Mouse (Mus musculus) kidney, adult 11 months (tissue): ENCODE results near the gene Rraga.
A peak's percentile ranks its signal among the peaks of the same experiment; 100 is the strongest.

Experiments used
- DNase-seq: peaks from one replicate; pipeline ENCODE4 v3.0.0; 2022

The Rraga gene

GRCm38 (mm10) chr4:86575283-86575983 lies at the start of gene Rraga:
Rraga (plus strand) TSS chr4:86575668.
- DNase-seq, result peak; percentile 93

- no peak for DNase-seq
Measured at GRCm38 (mm10) chr4:86527162-86528136, 48.0 kb upstream of the Rraga start.

- no peak for DNase-seq
Measured at GRCm38 (mm10) chr4:86529161-86529560, 46.3 kb upstream of the Rraga start.

- DNase-seq, result no peak
Measured at GRCm38 (mm10) chr4:86533406-86534090, 41.9 kb upstream of the Rraga start.

GRCm38 (mm10) chr4:86534091-86534481 lies 41.4 kb upstream of the Rraga start:
- DNase-seq, result no peak

- peak; percentile 12 for DNase-seq
Measured at GRCm38 (mm10) chr4:86537972-86538371, 37.5 kb upstream of the Rraga start.

- no peak for DNase-seq
Measured at GRCm38 (mm10) chr4:86538936-86539335, 36.5 kb upstream of the Rraga start.

GRCm38 (mm10) chr4:86541573-86541972 lies 33.9 kb upstream of the Rraga start:
- no peak for DNase-seq

GRCm38 (mm10) chr4:86543999-86544398 lies 31.5 kb upstream of the Rraga start:
- DNase-seq, result no peak

- DNase-seq, result no peak
Measured at GRCm38 (mm10) chr4:86545615-86546014, 29.9 kb upstream of the Rraga start.

GRCm38 (mm10) chr4:86548332-86548731 lies 27.1 kb upstream of the Rraga start:
- no peak for DNase-seq

GRCm38 (mm10) chr4:86555035-86555707 lies 20.3 kb upstream of the Rraga start:
- DNase-seq, result no peak

GRCm38 (mm10) chr4:86557371-86557770 lies 18.1 kb upstream of the Rraga start:
- no peak for DNase-seq

- DNase-seq, result no peak
Measured at GRCm38 (mm10) chr4:86558228-86558627, 17.2 kb upstream of the Rraga start, which contains the start of gene Saxo1. Saxo1 (minus strand) TSS chr4:86558328.

- DNase-seq, result no peak
Measured at GRCm38 (mm10) chr4:86559006-86559405, 16.5 kb upstream of the Rraga start.

- no peak for DNase-seq
Measured at GRCm38 (mm10) chr4:86561061-86561460, 14.4 kb upstream of the Rraga start.

- peak; percentile 10 for DNase-seq
Measured at GRCm38 (mm10) chr4:86574939-86575282, 557 bp upstream of the Rraga start.

GRCm38 (mm10) chr4:86576120-86576541 lies 663 bp downstream of the Rraga start:
- DNase-seq, result no peak

- no peak for DNase-seq
Measured at GRCm38 (mm10) chr4:86576630-86577225, 1.3 kb downstream of the Rraga start.

GRCm38 (mm10) chr4:86580056-86580455 lies 4.6 kb downstream of the Rraga start:
- DNase-seq, result no peak

- no peak for DNase-seq
Measured at GRCm38 (mm10) chr4:86580591-86580990, 5.1 kb downstream of the Rraga start.

- DNase-seq, result no peak
Measured at GRCm38 (mm10) chr4:86588236-86588635, 12.8 kb downstream of the Rraga start.
